Mouse (Mus musculus): ENCODE measurements around the gene Trpm6. TPM values are rescaled to one million over a fixed set of nuclear protein-coding genes. Genes with fewer than 3 reads are reported as not detected.
A peak's percentile ranks its signal among the peaks of the same experiment; 100 is the strongest.

Gene Trpm6
- total and polyA plus RNA-seq, 3 experiments, result 0.01 TPM; not detected in 2

- H3K9ac ChIP-seq (ENCODE audit: control insufficient read depth, low read depth, low read length, poor library complexity, severe bottlenecking), result no peak overlapping the region
- H3K27me3 ChIP-seq (ENCODE audit: control insufficient read depth in 1 of 2, insufficient read depth in 2 of 2, low read length in 2 of 2), result no peaks in the 10 kb centered on the region
- no peaks in the 10 kb centered on the region for H3K79me2 ChIP-seq (ENCODE audit: control insufficient read depth, insufficient read depth, low read length, poor library complexity)
- peaks cover 2 to 11% of the 10 kb centered on the region in 2 experiments; a peak in 3 of 4 replicates for H3K4me1 ChIP-seq (ENCODE audit: control insufficient read depth in 1 of 2, insufficient read depth in 2 of 2, low read length in 2 of 2)
- no peaks in the 10 kb centered on the region for H3K9me3 ChIP-seq (replicated peaks; ENCODE audit: insufficient read depth, low read length)
- H3K27ac ChIP-seq (ENCODE audit: control insufficient read depth, low read depth, low read length), result no peak overlapping the region
- H3K4me3 ChIP-seq (ENCODE audit: control insufficient read depth in 1 of 2, insufficient read depth in 1 of 2, low read depth in 2 of 2, low read length in 2 of 2), result 0 out of 4 replicates have a peak overlapping the region, but pooled peaks of 1 of the 2 experiments have one; percentile 0
- DNase-seq (ENCODE audit: low read depth, low spot score), result peak; percentile 71
- TF ChIP-seq SIN3A (IDR thresholded peaks at IDR 0.05; ENCODE audit: low read length), result no peak
- no peak for TF ChIP-seq ETS1 (IDR thresholded peaks at IDR 0.05; ENCODE audit: low read depth, low read length)
- no peak for TF ChIP-seq E2F4 (IDR thresholded peaks at IDR 0.05; ENCODE audit: borderline replicate concordance, low read depth, low read length)
- TF ChIP-seq MYC (IDR thresholded peaks at IDR 0.05; ENCODE audit: low read depth, low read length), result 0 out of 2 replicates have a peak, but pooled peaks have one; percentile 21
- TF ChIP-seq SMC3 (IDR thresholded peaks at IDR 0.05; ENCODE audit: low read depth, low read length), result no peak
- TF ChIP-seq CTCF (IDR thresholded peaks at IDR 0.05 in 2 of 3, conservative IDR thresholded peaks at IDR 0.05 in 1 of 3; ENCODE audit: control insufficient read depth in 1 of 3, insufficient read depth in 1 of 3, low read depth in 2 of 3, low read length in 3 of 3, poor library complexity in 1 of 3, severe bottlenecking in 1 of 3), result no peak
- no peak for TF ChIP-seq RAD21 (IDR thresholded peaks at IDR 0.05; ENCODE audit: low read depth, low read length)
- no peak for TF ChIP-seq CHD1 (IDR thresholded peaks at IDR 0.05; ENCODE audit: low read depth, low read length)
- TF ChIP-seq KAT2A (conservative IDR thresholded peaks at IDR 0.05; ENCODE audit: low read depth, low read length), result no peak
- no peak for TF ChIP-seq NRF1 (IDR thresholded peaks at IDR 0.05; ENCODE audit: insufficient read depth, low read depth, low read length, poor library complexity, severe bottlenecking)
- TF ChIP-seq RCOR1 (IDR thresholded peaks at IDR 0.05; ENCODE audit: low read depth, low read length), result peak; percentile 47
- no peak for TF ChIP-seq UBTF (IDR thresholded peaks at IDR 0.05; ENCODE audit: borderline replicate concordance, insufficient read depth, low read depth, low read length)
- TF ChIP-seq CHD2 (IDR thresholded peaks at IDR 0.05; ENCODE audit: low read length), result no peak
- no peak for TF ChIP-seq MXI1 (IDR thresholded peaks at IDR 0.05; ENCODE audit: low read depth, low read length)
- TF ChIP-seq USF1 (IDR thresholded peaks at IDR 0.05; ENCODE audit: low read depth, low read length), result no peak
- TF ChIP-seq GABPA (IDR thresholded peaks at IDR 0.05; ENCODE audit: low read depth, low read length), result no peak
- peak; percentile 46; the same call in 1 of the 2 replicates for TF ChIP-seq GATA1 (IDR thresholded peaks at IDR 0.05; ENCODE audit: low read depth, low read length)
- TF ChIP-seq MEF2A (IDR thresholded peaks at IDR 0.05; ENCODE audit: extremely low read depth, insufficient replicate concordance, low read depth, low read length, poor library complexity, severe bottlenecking), result no peak
- 0 out of 2 replicates have a peak, but pooled peaks have one; percentile 11 for TF ChIP-seq TCF12 (IDR thresholded peaks at IDR 0.05; ENCODE audit: low read depth, low read length)
- no peak for TF ChIP-seq ZC3H11A (IDR thresholded peaks at IDR 0.05; ENCODE audit: low read depth, low read length)
- TF ChIP-seq MAFK (IDR thresholded peaks at IDR 0.05; ENCODE audit: borderline replicate concordance, low read depth, low read length), result no peak
- no peak for TF ChIP-seq MAX (IDR thresholded peaks at IDR 0.05; ENCODE audit: low read length)
- peak; percentile 61; the same call in 1 of the 2 replicates for TF ChIP-seq JUND (IDR thresholded peaks at IDR 0.05; ENCODE audit: low read depth, low read length)
- no peak for TF ChIP-seq TAL1 (IDR thresholded peaks at IDR 0.05; ENCODE audit: low read length)
- TF ChIP-seq EP300 (IDR thresholded peaks at IDR 0.05; ENCODE audit: low read depth in 1 of 2, low read length in 2 of 2), result peak; percentile 48 to 68
- H3K36me3 ChIP-seq (ENCODE audit: control insufficient read depth in 1 of 2, insufficient read depth in 2 of 2, low read length in 2 of 2), result peaks cover 0 to 12% of the 10 kb centered on the region in 2 experiments; a peak in 2 of 4 replicates
Measured at GRCm38 (mm10) chr19:18730255-18730654, 19.5 kb upstream of the Trpm6 start.
